Mouse (Mus musculus): Measurements from ENCODE around the gene Fam228a.

DNA sequence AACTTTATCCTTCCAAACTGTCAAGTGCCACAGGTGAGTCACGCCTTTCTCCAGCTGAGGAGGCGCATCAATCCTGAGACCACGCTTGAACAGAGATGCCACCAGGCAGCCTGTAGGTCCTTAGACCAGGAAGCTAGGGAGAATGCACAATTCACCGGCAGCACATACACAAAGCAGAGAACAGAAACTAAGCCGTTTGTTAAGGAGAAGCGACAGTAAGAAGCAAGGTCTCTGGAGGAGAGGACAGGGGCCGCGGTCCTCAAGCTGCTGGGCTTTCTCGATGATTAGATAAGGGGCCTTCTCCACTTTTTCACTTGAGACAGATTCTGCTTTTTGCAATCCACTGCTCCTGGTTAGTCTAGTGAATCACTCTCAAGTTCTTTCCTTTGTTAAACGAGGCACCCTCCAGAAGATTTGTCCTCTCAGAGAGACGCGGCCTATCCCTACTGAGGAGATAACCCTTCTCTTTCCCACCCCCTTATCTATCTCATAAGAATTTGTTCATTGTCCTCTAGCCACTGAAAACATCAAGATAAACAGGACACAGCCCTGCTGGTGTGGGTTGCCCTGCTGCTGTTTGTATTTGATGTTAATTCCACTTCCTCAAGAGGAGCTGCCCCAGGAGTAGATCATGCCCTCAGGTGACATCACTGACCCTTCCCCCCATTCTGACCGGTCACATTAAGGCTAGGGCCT, 19.0 kb downstream of the Fam228a start:
- TF ChIP-seq CTCF (IDR thresholded peaks at IDR 0.05; ENCODE audit: extremely low read depth, insufficient read length, insufficient replicate concordance, low read depth, low read length), result no peak
- no peak for TF ChIP-seq POLR2A (IDR thresholded peaks at IDR 0.05; ENCODE audit: low read depth, low read length)

Data from small intestine, adult 2 months (tissue).